Mouse (Mus musculus): ENCODE data around the gene N4bp1. TPM values are rescaled to one million over a fixed set of nuclear protein-coding genes. Genes with fewer than 3 reads are reported as not detected.

Gene N4bp1
- polyA plus RNA-seq, 1 experiment from 2014 or later, result 10.3 TPM

DNA sequence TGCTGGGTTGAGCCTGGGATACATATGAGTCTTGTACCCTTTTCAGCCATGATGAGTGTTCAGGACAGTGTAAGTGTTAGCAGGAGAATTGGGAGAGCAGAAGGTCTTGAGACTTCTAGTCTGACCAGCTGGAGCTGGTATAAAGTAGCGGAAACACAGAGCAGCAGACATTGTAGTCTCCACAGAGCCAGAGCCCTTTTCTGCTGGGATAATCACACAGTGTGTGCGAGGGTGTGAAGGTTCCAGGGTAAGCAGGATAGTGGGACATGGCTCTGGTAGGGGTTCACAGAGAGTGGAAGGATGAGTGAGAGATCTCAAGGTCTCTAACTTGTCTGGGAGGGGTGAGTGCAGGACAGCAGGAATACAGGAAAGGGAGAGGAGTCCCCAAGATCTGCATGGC, 33.0 kb upstream of the N4bp1 start:
- no peaks in the 10 kb centered on the region for H3K36me3 ChIP-seq (replicated peaks)
- DNase-seq (ENCODE audit: low spot score), result no peak
- 88% methylated on average over 2 of the region's 2 CpGs for WGBS

DNA sequence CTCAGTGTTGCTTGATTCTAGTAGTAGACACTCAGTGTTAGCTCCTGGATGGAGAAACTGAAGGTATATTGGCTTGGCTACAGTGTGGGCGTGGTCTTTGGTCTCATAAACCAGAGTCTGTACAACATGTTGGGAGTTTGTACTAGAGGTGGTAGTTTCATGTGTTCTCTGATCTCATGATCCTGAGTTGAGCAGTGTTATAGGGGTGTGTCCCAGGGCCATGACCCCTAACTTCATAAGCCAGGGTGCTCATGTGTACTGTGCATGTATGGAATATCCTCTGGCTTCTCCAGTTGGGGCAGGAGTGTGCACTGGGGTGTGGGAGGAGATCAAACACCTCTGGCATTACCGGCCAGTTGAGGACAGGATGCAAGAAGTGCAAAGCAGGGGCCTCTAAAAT, 32.6 kb upstream of the N4bp1 start:
- H3K27me3 ChIP-seq (replicated peaks; ENCODE audit: low read depth, poor library complexity, severe bottlenecking), result no peaks in the 10 kb centered on the region
- H3K9me3 ChIP-seq, result no peaks in the 10 kb centered on the region
- no peaks in the 10 kb centered on the region for H3K36me3 ChIP-seq (replicated peaks)
- no peak for DNase-seq (ENCODE audit: low spot score)
- peaks cover 19% of the 10 kb centered on the region for H3K4me1 ChIP-seq
- no peak overlapping the region for H3K27ac ChIP-seq (replicated peaks)
- WGBS, result 82% methylated on average over 2 of the region's 2 CpGs
- H3K4me3 ChIP-seq, result no peak overlapping the region

More for the DNA sequence above, 33.0 kb upstream of the N4bp1 start:
- Histone ChIP-seq H3K4me1 (peaks cover 20% of the 10 kb centered on the region), H3K27ac (replicated peaks) (no peak overlapping the region), H3K9me3 (no peaks in the 10 kb centered on the region), H3K4me3 (no peak overlapping the region), H3K27me3 (replicated peaks; ENCODE audit: low read depth, poor library complexity, severe bottlenecking) (no peaks in the 10 kb centered on the region)

DNA sequence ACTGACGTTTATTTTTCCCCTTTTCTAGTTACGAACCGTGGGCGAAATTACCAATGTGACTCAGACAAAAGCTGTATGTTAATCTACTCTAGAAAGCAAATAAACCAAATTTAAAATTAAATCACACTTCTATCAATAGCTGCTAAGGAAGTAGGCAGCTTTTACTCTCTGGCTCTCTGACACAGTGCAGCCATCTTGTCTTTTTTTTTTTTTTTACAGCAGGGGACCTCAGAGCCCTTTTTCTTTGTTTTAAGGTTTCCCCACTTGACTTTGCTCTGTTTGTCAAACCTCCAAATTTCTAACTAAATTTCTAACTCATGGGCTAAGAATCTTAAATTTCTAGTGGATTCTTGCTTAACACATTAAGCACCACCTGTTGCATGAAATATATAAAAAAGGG, 31.3 kb upstream of the N4bp1 start:
- Histone ChIP-seq H3K4me3 (no peak overlapping the region), H3K9me3 (no peaks in the 10 kb centered on the region), H3K27me3 (replicated peaks; ENCODE audit: low read depth, poor library complexity, severe bottlenecking) (no peaks in the 10 kb centered on the region), H3K4me1 (peaks cover 8% of the 10 kb centered on the region), H3K27ac (replicated peaks) (no peak overlapping the region), H3K36me3 (replicated peaks) (no peaks in the 10 kb centered on the region)
- WGBS, result 87% methylated on average over 4 of the region's 4 CpGs
- no peak for DNase-seq (ENCODE audit: low spot score)

DNA sequence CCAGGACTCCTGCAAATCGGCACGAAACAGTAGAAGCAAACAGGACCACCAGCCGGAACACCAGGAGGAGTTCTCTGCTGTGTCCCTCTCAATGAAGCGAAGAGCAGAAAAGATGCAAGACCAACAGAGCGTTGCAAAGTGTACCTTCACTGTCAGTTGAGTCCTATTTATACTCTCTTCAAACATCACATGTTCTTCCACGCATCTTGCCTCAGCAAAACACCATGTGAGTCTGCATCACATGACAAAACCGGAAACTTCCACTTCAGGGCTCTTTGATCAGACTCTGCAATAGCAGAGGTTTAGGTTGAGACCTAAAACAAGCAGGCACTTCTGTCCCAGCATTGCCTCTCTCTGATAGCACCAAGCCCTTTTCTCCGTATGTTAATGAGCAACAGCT, 26.1 kb upstream of the N4bp1 start:
- Histone ChIP-seq H3K4me1 (no peaks in the 10 kb centered on the region), H3K27ac (replicated peaks) (no peak overlapping the region), H3K36me3 (replicated peaks) (no peaks in the 10 kb centered on the region), H3K27me3 (replicated peaks; ENCODE audit: low read depth, poor library complexity, severe bottlenecking) (no peaks in the 10 kb centered on the region), H3K9me3 (no peaks in the 10 kb centered on the region), H3K4me3 (no peak overlapping the region)
- no peak for DNase-seq (ENCODE audit: low spot score)
- 89% methylated on average over 8 of the region's 8 CpGs for WGBS

DNA sequence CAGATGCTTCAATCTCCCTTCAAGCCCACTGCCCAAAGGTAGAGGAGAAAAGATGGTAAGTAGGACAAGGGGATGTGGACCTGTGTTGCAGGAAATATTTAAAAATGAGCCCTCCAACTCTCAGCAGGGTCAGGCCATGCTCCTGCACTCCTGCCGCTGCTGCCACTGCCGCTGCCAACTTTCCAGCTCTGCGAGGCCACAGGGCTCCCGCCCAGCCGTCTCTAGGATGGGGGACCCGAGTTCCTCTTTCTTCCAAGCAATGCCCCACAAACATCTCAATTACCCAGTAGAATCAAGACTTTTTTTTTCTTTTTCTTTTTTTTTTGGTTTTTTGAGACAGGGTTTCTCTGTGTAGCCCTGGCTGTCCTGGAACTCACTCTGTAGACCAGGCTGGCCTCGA, 25.2 kb upstream of the N4bp1 start:
- no peak for DNase-seq (ENCODE audit: low spot score)
- Histone ChIP-seq H3K9me3 (no peaks in the 10 kb centered on the region), H3K36me3 (replicated peaks) (no peaks in the 10 kb centered on the region), H3K4me3 (no peak overlapping the region), H3K27me3 (replicated peaks; ENCODE audit: low read depth, poor library complexity, severe bottlenecking) (no peaks in the 10 kb centered on the region), H3K27ac (replicated peaks) (no peak overlapping the region), H3K4me1 (no peaks in the 10 kb centered on the region)
- WGBS, result 84% methylated on average over 7 of the region's 7 CpGs

DNA sequence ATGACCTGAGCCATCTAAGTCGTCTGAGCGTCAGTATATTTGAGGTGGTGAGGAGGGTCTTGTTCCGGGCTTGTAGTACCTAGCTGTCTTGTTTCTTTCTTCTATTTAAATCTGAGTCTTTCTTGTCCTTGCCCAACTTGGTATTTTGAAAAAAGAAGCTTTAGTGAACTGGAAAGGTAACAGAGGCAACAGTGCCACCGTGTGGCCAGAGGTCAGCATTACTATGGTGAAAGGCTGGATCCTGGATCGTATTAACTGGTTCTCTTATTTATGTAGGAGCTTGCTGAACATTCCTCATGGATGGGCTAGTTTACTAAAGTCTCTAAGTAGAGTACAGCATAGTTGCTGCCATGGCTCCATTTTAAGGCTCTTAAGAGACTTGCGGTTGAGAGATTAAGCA, 23.5 kb upstream of the N4bp1 start:
- no peaks in the 10 kb centered on the region for H3K27me3 ChIP-seq (replicated peaks; ENCODE audit: low read depth, poor library complexity, severe bottlenecking)
- DNase-seq (ENCODE audit: low spot score), result peak; percentile 79
- no peak overlapping the region for H3K4me3 ChIP-seq
- H3K27ac ChIP-seq (replicated peaks), result no peak overlapping the region
- WGBS, result 17% methylated on average over 6 of the region's 6 CpGs
- no peaks in the 10 kb centered on the region for H3K36me3 ChIP-seq (replicated peaks)
- H3K9me3 ChIP-seq, result no peaks in the 10 kb centered on the region
- H3K4me1 ChIP-seq, result no peaks in the 10 kb centered on the region

DNA sequence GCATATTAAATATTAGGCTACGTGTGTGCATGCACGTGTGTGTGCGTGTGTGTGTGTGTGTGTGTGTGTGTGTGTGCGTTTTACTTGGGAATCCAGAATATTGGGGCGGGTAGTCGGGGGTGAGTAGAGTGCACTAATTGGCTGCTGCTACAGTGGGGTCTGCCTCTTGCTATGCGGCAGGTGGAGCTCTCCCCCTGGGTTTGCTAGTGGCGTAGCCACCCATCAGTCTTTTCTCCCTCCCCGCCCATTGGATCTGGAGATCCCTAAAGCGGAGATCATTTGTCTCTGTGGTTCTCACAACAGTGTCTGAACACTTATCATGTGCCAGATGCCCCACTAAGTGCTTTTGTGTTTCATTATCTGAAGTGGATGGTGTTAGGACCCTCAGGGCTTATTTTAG, 19.9 kb upstream of the N4bp1 start:
- Histone ChIP-seq H3K36me3 (replicated peaks) (no peaks in the 10 kb centered on the region), H3K4me1 (peaks cover 8% of the 10 kb centered on the region), H3K4me3 (no peak overlapping the region), H3K27me3 (replicated peaks; ENCODE audit: low read depth, poor library complexity, severe bottlenecking) (no peaks in the 10 kb centered on the region), H3K27ac (replicated peaks) (no peak overlapping the region), H3K9me3 (no peaks in the 10 kb centered on the region)
- WGBS, result 77% methylated on average over 10 of the region's 10 CpGs
- DNase-seq (ENCODE audit: low spot score), result no peak

DNA sequence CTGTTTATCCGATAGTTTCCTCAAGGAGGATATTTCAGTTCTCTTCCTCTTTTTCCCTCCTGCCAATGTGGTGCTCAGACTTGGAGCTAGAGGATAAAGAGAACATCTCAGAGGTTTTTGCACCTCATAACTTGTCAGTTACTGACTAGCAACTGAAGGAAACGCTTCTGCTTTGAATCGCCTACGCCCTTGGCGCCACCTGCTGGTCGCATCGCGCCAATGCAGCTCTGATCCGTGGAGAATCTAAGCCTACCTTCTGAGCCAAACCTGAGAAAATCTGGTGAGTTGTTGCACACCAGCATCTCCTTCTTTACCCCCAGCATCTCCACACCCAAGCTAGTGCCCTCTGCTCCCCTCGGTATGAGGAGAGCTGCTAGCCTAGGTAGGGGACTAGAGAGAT, 18.0 kb upstream of the N4bp1 start:
- Histone ChIP-seq H3K4me1 (peaks cover 8% of the 10 kb centered on the region), H3K36me3 (replicated peaks) (no peaks in the 10 kb centered on the region), H3K4me3 (no peak overlapping the region), H3K27ac (replicated peaks) (no peak overlapping the region), H3K9me3 (no peaks in the 10 kb centered on the region), H3K27me3 (replicated peaks; ENCODE audit: low read depth, poor library complexity, severe bottlenecking) (no peaks in the 10 kb centered on the region)
- 5% methylated on average over 10 of the region's 10 CpGs for WGBS
- peak; percentile 83 for DNase-seq (ENCODE audit: low spot score)

DNA sequence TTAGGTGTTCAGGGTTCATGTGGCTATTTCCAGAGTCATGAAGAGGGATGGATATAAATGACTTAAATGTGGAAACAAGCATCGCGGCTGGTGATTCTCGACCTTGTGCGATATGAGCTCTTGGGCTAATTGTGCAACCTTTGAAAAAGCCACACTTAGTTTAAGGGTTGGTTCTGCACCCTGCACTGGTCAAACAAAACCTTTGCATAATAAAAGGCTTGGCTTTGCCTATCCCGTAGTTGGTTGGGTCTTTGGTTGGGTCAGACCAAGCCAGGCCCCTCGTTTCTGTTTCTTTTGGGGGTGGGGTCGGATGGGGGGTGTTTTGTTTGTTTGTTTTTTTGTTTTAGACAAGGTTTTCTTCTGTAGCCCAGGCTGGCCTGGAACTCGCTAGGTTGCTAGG, 17.6 kb upstream of the N4bp1 start:
- H3K27me3 ChIP-seq (replicated peaks; ENCODE audit: low read depth, poor library complexity, severe bottlenecking), result no peaks in the 10 kb centered on the region
- WGBS, result 80% methylated on average over 8 of the region's 8 CpGs
- no peaks in the 10 kb centered on the region for H3K36me3 ChIP-seq (replicated peaks)
- no peak overlapping the region for H3K27ac ChIP-seq (replicated peaks)
- H3K9me3 ChIP-seq, result no peaks in the 10 kb centered on the region
- H3K4me1 ChIP-seq, result peaks cover 8% of the 10 kb centered on the region
- no peak overlapping the region for H3K4me3 ChIP-seq
- DNase-seq (ENCODE audit: low spot score), result no peak

DNA sequence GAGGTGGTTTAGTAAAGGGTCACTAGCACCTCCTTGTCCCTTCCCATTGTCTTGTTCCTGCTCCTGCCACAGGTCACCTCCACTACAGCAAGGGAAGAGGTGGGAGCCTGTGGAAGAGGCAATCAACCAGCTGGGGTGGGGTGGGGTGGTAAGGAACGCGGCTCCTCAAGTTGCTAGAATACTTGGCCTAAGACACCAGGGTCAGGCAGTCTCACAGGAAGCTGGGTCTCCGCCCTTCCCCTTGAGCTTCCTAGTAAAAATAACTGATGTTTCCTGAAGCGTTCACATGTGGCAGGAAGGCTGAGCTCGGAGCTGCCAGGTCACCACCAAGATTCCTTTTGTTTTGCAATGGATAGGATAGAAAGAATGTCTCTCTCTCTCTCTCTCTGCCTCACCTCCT, 16.9 kb upstream of the N4bp1 start:
- Histone ChIP-seq H3K4me3 (no peak overlapping the region), H3K9me3 (no peaks in the 10 kb centered on the region), H3K4me1 (peaks cover 8% of the 10 kb centered on the region), H3K36me3 (replicated peaks) (no peaks in the 10 kb centered on the region), H3K27me3 (replicated peaks; ENCODE audit: low read depth, poor library complexity, severe bottlenecking) (no peaks in the 10 kb centered on the region), H3K27ac (replicated peaks) (peak overlapping the region; percentile 6; the same call in 1 of the 2 replicates)
- WGBS, result 34% methylated on average over 5 of the region's 5 CpGs
- DNase-seq (ENCODE audit: low spot score), result peak; percentile 35

DNA sequence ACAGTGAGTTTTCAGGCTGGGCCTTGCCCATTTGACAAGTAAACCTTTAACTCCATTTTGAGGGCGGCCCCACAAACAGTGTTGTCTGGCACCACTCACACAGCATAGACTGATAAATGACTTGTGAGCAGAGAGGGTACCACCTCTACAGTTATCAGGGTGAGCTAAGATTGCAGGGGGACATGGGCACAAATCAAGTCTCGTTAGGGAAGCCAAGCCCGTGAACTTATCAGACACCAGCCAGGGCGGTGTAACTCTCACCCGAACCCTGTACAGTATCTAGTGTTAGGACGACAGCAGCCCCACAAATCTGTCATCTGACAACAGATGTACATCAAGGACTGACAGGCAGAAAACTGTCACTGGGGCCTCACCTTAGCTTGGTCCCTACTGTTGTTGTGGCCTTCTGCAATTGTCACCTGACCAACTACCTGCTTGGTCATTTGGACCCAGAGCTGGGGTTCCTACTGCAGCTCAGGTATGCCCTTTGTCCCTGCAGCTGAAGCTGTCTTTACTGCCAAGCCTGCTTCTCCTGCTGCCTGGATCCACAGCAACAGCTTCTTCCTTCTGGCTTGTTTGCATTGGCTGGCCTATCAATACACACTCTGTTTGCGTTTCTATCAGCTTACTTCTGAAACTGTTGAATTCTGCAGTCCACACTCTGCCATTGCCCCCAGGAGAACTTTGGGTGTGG, 12.8 kb upstream of the N4bp1 start:
- Histone ChIP-seq H3K36me3 (replicated peaks) (no peaks in the 10 kb centered on the region), H3K27ac (replicated peaks) (no peak overlapping the region), H3K9me3 (no peaks in the 10 kb centered on the region), H3K4me1 (peaks cover 8% of the 10 kb centered on the region), H3K4me3 (no peak overlapping the region), H3K27me3 (replicated peaks; ENCODE audit: low read depth, poor library complexity, severe bottlenecking) (no peaks in the 10 kb centered on the region)
- no peak for DNase-seq (ENCODE audit: low spot score)
- 84% methylated on average over 7 of the region's 7 CpGs for WGBS

DNA sequence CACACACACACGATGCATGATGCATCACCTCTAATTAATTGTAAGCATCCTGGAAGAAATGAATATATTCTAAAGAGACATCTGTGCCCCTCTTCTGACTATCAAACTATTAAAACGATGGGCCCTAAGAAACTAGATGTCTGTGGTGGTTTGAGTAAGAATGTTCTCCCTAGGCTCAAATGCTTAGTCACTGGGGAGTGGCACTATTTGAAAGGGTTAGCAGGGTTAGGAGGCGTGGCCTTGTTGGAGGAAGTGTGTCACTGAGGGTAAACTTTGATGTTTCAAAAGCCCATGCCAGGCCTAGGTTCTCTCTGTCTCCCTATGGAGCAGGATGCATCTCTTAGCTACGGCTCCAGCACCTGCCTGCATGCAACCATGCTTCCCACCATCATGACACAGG, 10.3 kb upstream of the N4bp1 start:
- Histone ChIP-seq H3K9me3 (no peaks in the 10 kb centered on the region), H3K27me3 (replicated peaks; ENCODE audit: low read depth, poor library complexity, severe bottlenecking) (no peaks in the 10 kb centered on the region)

DNA sequence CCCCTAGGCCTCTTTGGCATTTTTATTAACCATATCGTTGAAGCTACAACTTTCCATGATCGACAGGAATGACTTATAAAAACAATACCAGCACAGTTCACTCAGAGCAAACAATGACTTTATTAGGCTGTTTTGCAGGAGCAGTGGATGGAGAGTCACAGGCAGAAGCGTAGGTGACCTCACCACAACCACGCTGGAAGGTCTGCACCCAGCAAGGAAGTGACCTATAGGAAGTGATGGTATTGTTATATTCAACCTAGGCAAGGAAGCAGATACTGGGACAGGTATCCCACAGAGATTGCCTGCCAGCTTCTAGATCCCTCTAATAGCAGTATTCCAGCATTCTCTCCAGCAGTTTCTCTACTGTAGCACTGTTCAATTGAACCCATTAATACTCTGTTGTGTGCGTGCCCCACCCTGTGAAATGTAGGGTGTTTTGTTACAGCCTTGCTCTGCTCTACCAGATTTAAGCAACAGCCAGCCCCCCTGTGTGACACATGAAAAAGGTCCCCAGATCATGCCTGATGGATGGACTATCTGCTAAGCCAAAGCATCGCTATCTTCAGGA, 9.2 kb upstream of the N4bp1 start:
- H3K36me3 ChIP-seq (replicated peaks), result no peaks in the 10 kb centered on the region
- no peaks in the 10 kb centered on the region for H3K27me3 ChIP-seq (replicated peaks; ENCODE audit: low read depth, poor library complexity, severe bottlenecking)
- no peak overlapping the region for H3K4me3 ChIP-seq
- no peaks in the 10 kb centered on the region for H3K9me3 ChIP-seq
- 0 out of 2 replicates have a peak, but pooled peaks cover 2% of the 10 kb centered on the region for H3K4me1 ChIP-seq
- H3K27ac ChIP-seq (replicated peaks), result no peak overlapping the region
- no peak for DNase-seq (ENCODE audit: low spot score)
- 86% methylated on average over 6 of the region's 6 CpGs for WGBS

More for the DNA sequence above, 10.3 kb upstream of the N4bp1 start:
- 85% methylated on average over 4 of the region's 4 CpGs for WGBS
- Histone ChIP-seq H3K4me3 (no peak overlapping the region), H3K27ac (replicated peaks) (no peak overlapping the region), H3K36me3 (replicated peaks) (no peaks in the 10 kb centered on the region), H3K4me1 (0 out of 2 replicates have a peak, but pooled peaks cover 2% of the 10 kb centered on the region)
- no peak for DNase-seq (ENCODE audit: low spot score)
